Mouse (Mus musculus): ENCODE results near the gene Itm2a. TPM values are rescaled to one million over a fixed set of nuclear protein-coding genes. Genes with fewer than 3 reads are reported as not detected.

Itm2a gene
- total RNA-seq (2018; cell fraction: chromatin; rRNA removed), result 10 to 100 TPM in 1 of 26 experiments, under 1 TPM in 4, not detected in 21; 0.25 to 54.8 (median 0.51) TPM
- total RNA-seq (2018; cell fraction: cytosol; rRNA removed), result under 1 TPM in 10 of 26 experiments, not detected in 16; 0.05 to 0.15 (median 0.10) TPM
- total RNA-seq (2018; cell fraction: nucleus; rRNA removed), result 1 to 10 TPM in 1 of 26 experiments, not detected in 25; 9.2 TPM
- polyA plus RNA-seq (2018), result 0.10 TPM in 1 of 3 replicates, not detected in the others

- H3K79me2 ChIP-seq (ENCODE audit: inconsistent target), result no peaks in the 10 kb centered on the region
- H3K36me3 ChIP-seq (ENCODE audit: inconsistent target), result no peaks in the 10 kb centered on the region
- H3K4me3 ChIP-seq (ENCODE audit: inconsistent target), result peak within 1 kb of the TSS; percentile 20; the same call in 1 of the 2 replicates
- 17% methylated on average over 30 of the region's 30 CpGs for WGBS (ENCODE audit: missing documents)
- H3K27ac ChIP-seq, result no peak within 1 kb of the TSS
Measured at GRCm38 (mm10) chrX:107402915-107403912, at the start of gene Itm2a. Itm2a (minus strand) TSS chrX:107403376.

DNA sequence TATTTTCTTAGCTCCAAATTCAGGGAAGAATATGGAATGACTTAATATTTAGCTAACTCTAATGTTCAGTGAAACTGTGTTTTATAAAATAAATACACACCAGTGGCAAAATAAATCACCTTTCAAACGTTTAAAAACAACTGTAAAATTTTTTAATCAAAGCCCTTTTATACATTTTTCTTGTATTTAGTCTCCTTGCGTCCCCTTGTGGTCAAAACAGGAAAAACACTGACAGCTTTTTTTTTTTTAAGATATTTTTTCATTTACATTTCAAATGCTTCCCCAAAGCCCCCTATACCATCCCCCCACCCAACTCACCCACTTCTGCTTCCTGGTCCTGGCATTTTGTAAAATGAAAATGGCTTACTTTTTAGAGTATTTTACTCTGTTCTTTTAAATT, 32.7 kb upstream of the Itm2a start:
- no peaks in the 10 kb centered on the region for H3K79me2 ChIP-seq (ENCODE audit: inconsistent target)
- no peak overlapping the region for H3K27ac ChIP-seq
- no peak overlapping the region for H3K4me3 ChIP-seq (ENCODE audit: inconsistent target)
- 0% methylated on average over 2 of the region's 2 CpGs for WGBS (ENCODE audit: missing documents)
- H3K36me3 ChIP-seq (ENCODE audit: inconsistent target), result no peaks in the 10 kb centered on the region

DNA sequence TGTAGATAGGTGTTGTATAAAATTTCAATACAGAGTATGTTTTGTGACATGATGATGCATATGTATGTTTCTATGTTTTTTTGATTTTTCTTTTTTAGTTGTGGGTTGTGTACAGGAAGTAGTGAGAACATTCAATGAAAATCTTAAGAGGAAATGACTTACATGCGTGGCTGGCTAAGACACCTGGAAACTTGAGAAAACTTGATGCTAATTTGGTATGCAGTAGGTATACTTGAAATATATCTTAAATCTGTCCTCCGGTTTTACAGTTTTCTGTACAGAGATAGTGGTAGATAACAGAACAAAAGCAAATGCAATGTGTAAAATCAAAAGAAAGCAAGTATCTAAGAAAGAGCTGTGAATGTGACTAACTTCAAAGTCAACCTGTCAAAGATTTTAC, 18.1 kb upstream of the Itm2a start:
- Histone ChIP-seq H3K36me3 (ENCODE audit: inconsistent target) (no peaks in the 10 kb centered on the region), H3K27ac (no peak overlapping the region), H3K4me3 (ENCODE audit: inconsistent target) (no peak overlapping the region), H3K79me2 (ENCODE audit: inconsistent target) (no peaks in the 10 kb centered on the region)
- 51% methylated on average over 2 of the region's 2 CpGs for WGBS (ENCODE audit: missing documents)

DNA sequence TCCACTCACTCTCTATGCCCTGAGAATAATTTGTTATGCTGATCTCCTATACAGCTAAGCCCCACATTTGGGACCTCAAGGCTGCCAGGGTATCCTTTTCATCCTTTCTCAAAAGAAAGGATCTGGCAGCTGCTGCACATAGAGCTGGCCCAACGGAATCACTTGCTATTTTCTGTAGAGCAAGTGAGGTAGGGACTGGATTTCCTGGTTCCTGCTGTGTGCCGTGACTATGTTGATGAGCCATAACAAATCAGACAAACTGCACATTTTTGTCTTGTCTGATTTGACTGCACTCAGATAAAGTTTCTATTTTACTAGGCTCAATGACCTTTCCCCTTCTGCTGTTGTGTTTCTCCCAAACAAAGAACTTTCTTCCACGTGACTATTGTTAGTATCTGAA, 14.2 kb upstream of the Itm2a start:
- Histone ChIP-seq H3K79me2 (ENCODE audit: inconsistent target) (no peaks in the 10 kb centered on the region), H3K27ac (no peak overlapping the region), H3K4me3 (ENCODE audit: inconsistent target) (no peak overlapping the region), H3K36me3 (ENCODE audit: inconsistent target) (no peaks in the 10 kb centered on the region)
- WGBS (ENCODE audit: missing documents), result 100% methylated on average over 2 of the region's 3 CpGs

DNA sequence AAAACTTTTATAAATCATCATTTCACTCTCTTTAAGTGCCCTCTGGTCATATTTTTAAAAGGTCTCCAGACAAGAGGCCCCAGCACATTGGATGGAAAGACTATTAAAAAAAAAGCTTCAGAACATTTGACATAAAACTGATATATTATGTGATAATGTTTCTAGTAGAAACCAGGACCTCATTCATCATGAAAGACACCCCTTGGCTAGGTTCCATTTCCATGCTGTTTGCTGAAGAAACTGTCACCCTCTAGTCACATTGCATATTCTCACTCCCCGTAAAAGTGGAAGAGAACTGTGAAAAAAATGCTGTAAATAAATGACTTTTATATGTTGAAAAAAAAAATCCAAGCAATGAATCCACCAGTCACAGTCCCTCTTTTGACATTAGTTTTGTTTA, 12.8 kb upstream of the Itm2a start:
- Histone ChIP-seq H3K79me2 (ENCODE audit: inconsistent target) (no peaks in the 10 kb centered on the region), H3K27ac (no peak overlapping the region), H3K4me3 (ENCODE audit: inconsistent target) (no peak overlapping the region), H3K36me3 (ENCODE audit: inconsistent target) (no peaks in the 10 kb centered on the region)
- 80% methylated on average over 1 of the region's 1 CpGs for WGBS (ENCODE audit: missing documents)

DNA sequence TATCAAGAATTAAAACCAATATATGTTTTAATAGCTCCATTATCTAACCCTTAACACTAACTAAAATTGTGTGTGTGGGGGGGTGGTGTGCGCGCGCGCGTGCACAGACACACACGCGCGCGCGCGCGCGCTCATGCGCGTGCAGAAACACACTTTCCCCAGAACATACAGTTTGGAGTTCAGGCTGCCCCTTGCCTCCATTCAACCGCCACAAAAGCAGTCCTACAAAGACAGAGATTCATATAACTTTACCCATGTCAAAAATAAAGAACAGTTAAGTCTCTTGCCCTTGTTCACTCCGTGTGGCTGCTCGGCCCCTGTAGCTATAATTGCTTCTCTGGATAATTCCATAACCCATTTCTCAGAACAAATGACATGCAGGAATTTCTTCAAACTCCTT, 695 bp downstream of the Itm2a start:
- no peaks in the 10 kb centered on the region for H3K79me2 ChIP-seq (ENCODE audit: inconsistent target)
- H3K27ac ChIP-seq, result no peak overlapping the region
- H3K36me3 ChIP-seq (ENCODE audit: inconsistent target), result no peaks in the 10 kb centered on the region
- H3K4me3 ChIP-seq (ENCODE audit: inconsistent target), result peak overlapping the region; percentile 20; the same call in 1 of the 2 replicates
- WGBS (ENCODE audit: missing documents), result 22% methylated on average over 3 of the region's 18 CpGs

DNA sequence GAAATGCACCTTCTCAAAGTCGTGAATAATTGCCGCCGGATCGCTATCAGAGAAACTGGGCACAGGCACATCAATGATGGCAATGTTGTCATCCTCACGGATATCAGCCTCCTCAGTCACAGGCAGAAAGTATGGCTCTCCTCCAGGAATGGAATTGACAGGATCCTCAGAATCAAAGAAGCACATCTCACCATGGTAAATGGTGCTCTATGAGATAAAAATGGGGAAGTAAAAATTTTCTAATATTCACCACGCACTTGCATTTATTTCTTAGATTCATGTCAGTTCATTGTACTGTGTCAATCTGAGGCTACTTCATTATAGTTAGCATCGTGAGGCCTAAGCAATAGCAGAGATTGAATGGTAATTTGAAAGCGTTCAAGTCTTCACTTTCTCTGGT, 4.1 kb downstream of the Itm2a start:
- Histone ChIP-seq H3K4me3 (ENCODE audit: inconsistent target) (no peak overlapping the region), H3K36me3 (ENCODE audit: inconsistent target) (no peaks in the 10 kb centered on the region)
- 93% methylated on average over 8 of the region's 8 CpGs for WGBS (ENCODE audit: missing documents)

DNA sequence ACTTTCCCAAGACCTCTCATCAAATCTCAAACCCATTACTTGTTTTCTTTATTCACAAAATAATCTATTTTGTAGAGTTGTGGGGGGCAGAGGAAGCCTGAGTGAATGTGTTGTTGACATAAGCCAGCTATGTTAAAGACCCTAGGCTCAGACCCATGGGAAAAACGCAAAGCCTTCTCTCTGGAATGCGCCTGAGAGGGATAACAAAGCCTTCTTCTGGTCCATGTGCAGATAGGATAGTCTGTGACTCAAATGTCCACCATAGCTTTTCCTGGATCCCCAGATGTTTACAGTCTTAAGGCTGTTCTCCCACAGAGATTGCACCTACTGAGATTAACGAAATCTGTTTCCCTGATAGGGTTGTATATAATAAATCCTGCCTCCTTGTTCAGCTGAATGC, 9.9 kb downstream of the Itm2a start:
- Histone ChIP-seq H3K27ac (no peak overlapping the region), H3K4me3 (ENCODE audit: inconsistent target) (no peak overlapping the region), H3K36me3 (ENCODE audit: inconsistent target) (no peaks in the 10 kb centered on the region), H3K79me2 (ENCODE audit: inconsistent target) (no peaks in the 10 kb centered on the region)
- WGBS (ENCODE audit: missing documents), result 81% methylated on average over 3 of the region's 3 CpGs

More for the DNA sequence above, 4.1 kb downstream of the Itm2a start:
- no peak overlapping the region for H3K27ac ChIP-seq
- no peaks in the 10 kb centered on the region for H3K79me2 ChIP-seq (ENCODE audit: inconsistent target)

GRCm38 (mm10) chrX:107375329-107375728, 27.8 kb downstream of the Itm2a start:
- H3K27ac ChIP-seq, result no peak overlapping the region
- H3K4me3 ChIP-seq (ENCODE audit: inconsistent target), result no peak overlapping the region
- 100% methylated on average over 1 of the region's 1 CpGs for WGBS (ENCODE audit: missing documents)

More at GRCm38 (mm10) chrX:107375329-107375728, 27.8 kb downstream of the Itm2a start:
- Histone ChIP-seq H3K36me3 (ENCODE audit: inconsistent target) (no peaks in the 10 kb centered on the region), H3K79me2 (ENCODE audit: inconsistent target) (no peaks in the 10 kb centered on the region)

Other genes starting within 250 kb of the Itm2a start
- gene Gpr174, start 147.5 kb downstream of the Itm2a start, polyA plus RNA-seq (2018), result not detected in 3 replicates